Mouse (Mus musculus): ENCODE measurements at regions not wholly inside any gene's neighbourhood (a gene's known extent, or its start where the extent isn't known, plus 50 kb on each side); places are given as distances from the start of the nearest gene placed in this dataset.
"Not testable (repeated sequence)": the region's sequence is repeated elsewhere in the genome, so short reads cannot be mapped to it uniquely, and the experiment has no call there.

DNA sequence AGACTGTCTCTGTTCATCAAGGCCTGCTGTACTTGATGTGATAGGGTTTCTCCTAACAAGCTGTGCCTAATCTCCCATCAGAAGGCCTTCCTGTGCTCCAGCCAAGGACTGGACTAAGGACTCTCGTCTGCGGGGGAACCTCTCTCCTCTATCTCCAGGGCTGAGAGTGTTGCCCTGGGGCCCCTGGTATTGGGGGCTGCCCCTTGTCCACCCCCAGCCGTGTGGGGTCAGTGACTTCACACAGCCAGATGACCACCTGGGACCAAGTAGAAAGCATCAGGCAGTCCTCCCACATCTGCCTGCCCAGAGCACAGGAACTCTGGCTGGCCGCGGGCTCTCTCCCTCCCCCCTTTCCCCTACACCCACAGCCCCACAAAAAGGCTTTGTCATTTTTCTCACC lies 651.5 kb upstream of the Kif2b start:
- ATAC-seq (ENCODE audit: low FRiP score) (no peak), DNase-seq (ENCODE audit: low spot score) (no peak)
- no peak for TF ChIP-seq CTCF (IDR thresholded peaks at IDR 0.05)
- Histone ChIP-seq H3K4me1 (ENCODE audit: insufficient read depth, low read length) (no peaks in the 10 kb centered on the region), H3K9ac (replicated peaks; ENCODE audit: low read length, poor library complexity, severe bottlenecking) (no peak overlapping the region), H3K36me3 (ENCODE audit: insufficient read depth, low read length) (no peaks in the 10 kb centered on the region), H3K4me3 (ENCODE audit: low read depth, low read length) (no peak overlapping the region), H3K27me3 (ENCODE audit: insufficient read depth, low read length) (no peaks in the 10 kb centered on the region), H3K27ac (ENCODE audit: low read depth, low read length) (no peak overlapping the region), H3K9me3 (ENCODE audit: low read length) (no peaks in the 10 kb centered on the region), H3K4me2 (ENCODE audit: low read depth, low read length, poor library complexity, severe bottlenecking) (no peak overlapping the region)
- WGBS, result 73% methylated on average over 5 of the region's 5 CpGs

DNA sequence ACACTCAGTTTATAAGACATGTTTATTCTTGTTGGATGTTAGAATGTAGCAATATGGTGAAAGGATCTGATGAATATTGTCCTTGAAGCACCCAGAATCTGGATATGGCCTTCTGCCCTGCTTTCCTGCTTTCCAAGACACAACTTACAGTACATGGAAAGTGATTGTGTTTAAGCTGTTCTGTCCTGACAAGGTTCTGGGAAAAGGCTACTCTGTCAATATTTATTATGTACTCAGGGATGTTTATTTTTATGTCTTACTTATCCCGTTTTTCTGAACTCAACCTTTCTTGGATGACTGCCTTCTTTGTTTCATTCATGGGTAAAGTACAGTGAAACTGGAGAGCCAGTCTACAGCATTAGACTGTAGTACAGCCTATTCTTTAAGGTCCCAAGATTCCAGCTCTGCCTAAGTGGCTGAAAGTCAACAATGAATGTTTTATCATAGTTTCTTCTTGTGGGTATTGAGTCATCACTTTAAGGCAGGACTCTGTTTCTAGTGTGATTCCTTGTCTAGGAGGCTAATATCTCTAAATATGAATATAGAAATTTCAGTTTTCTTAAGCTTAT lies 631.7 kb upstream of the Kif2b start:
- no peaks in the 10 kb centered on the region for H3K9me3 ChIP-seq (ENCODE audit: low read length)
- ATAC-seq (ENCODE audit: low FRiP score), result no peak
- no peak overlapping the region for H3K9ac ChIP-seq (replicated peaks; ENCODE audit: low read length, poor library complexity, severe bottlenecking)
- no peak overlapping the region for H3K4me3 ChIP-seq (ENCODE audit: low read depth, low read length)
- H3K36me3 ChIP-seq (ENCODE audit: insufficient read depth, low read length), result no peaks in the 10 kb centered on the region
- no peak for TF ChIP-seq CTCF (IDR thresholded peaks at IDR 0.05)
- H3K27ac ChIP-seq (ENCODE audit: low read depth, low read length), result no peak overlapping the region
- H3K4me2 ChIP-seq (ENCODE audit: low read depth, low read length, poor library complexity, severe bottlenecking), result no peak overlapping the region
- no peaks in the 10 kb centered on the region for H3K27me3 ChIP-seq (ENCODE audit: insufficient read depth, low read length)
- no peaks in the 10 kb centered on the region for H3K4me1 ChIP-seq (ENCODE audit: insufficient read depth, low read length)
- DNase-seq (ENCODE audit: low spot score), result no peak
- 63% methylated on average over 1 of the region's 1 CpGs for WGBS

DNA sequence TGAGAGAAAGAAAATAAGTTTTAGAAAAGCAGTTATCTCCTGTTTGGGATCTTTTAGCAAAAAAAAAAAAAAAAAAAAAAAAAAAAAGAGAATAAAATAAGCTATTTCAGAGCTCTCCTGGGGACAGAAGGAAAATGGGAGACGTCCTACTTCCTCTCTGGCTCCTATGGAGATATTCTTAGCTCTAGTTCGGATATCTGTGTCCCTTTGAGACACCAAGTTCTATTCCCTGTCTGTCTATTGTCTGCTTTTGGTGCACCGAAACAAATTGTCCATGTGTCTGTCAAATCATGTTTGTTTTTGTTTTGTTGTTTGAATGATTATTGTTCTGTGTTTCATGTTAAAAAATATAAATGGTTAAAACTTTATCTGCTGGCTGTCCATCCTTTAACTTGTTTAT lies 601.0 kb upstream of the Kif2b start:
- 68% methylated on average over 3 of the region's 3 CpGs for WGBS
- H3K4me2 ChIP-seq (ENCODE audit: low read depth, low read length, poor library complexity, severe bottlenecking); ATAC-seq (ENCODE audit: low FRiP score); H3K9me3 ChIP-seq (ENCODE audit: low read length); H3K27ac ChIP-seq (ENCODE audit: low read depth, low read length); H3K4me1 ChIP-seq (ENCODE audit: insufficient read depth, low read length); H3K9ac ChIP-seq (replicated peaks; ENCODE audit: low read length, poor library complexity, severe bottlenecking); H3K4me3 ChIP-seq (ENCODE audit: low read depth, low read length); H3K36me3 ChIP-seq (ENCODE audit: insufficient read depth, low read length); H3K27me3 ChIP-seq (ENCODE audit: insufficient read depth, low read length); DNase-seq (ENCODE audit: low spot score): not testable (repeated sequence)

DNA sequence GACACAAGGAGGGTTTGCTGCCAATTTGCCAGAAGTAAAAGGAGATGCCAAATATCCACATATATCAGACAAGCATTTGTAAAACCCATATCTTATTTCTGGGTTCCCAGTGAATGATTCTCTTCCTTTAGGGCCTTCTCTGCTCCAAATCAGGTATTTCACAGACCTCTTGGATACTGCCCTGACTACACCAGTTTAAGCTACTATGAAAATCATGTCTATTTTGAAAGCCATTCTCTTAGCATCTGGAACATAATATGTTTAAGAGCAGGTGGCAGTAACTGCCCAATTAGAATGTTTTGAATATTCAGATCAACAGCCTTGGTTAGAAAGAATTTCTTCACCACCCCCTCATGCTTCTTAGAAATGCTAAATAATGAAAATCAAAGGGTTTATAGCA lies 575.8 kb upstream of the Kif2b start:
- Histone ChIP-seq H3K27ac (ENCODE audit: low read depth, low read length) (no peak overlapping the region), H3K4me2 (ENCODE audit: low read depth, low read length, poor library complexity, severe bottlenecking) (no peak overlapping the region), H3K4me1 (ENCODE audit: insufficient read depth, low read length) (no peaks in the 10 kb centered on the region), H3K27me3 (ENCODE audit: insufficient read depth, low read length) (no peaks in the 10 kb centered on the region), H3K9me3 (ENCODE audit: low read length) (no peaks in the 10 kb centered on the region), H3K9ac (replicated peaks; ENCODE audit: low read length, poor library complexity, severe bottlenecking) (no peak overlapping the region), H3K36me3 (ENCODE audit: insufficient read depth, low read length) (no peaks in the 10 kb centered on the region), H3K4me3 (ENCODE audit: low read depth, low read length) (no peak overlapping the region)
- TF ChIP-seq CTCF (IDR thresholded peaks at IDR 0.05), result no peak
- DNase-seq (ENCODE audit: low spot score), result no peak
- no peak for ATAC-seq (ENCODE audit: low FRiP score)

DNA sequence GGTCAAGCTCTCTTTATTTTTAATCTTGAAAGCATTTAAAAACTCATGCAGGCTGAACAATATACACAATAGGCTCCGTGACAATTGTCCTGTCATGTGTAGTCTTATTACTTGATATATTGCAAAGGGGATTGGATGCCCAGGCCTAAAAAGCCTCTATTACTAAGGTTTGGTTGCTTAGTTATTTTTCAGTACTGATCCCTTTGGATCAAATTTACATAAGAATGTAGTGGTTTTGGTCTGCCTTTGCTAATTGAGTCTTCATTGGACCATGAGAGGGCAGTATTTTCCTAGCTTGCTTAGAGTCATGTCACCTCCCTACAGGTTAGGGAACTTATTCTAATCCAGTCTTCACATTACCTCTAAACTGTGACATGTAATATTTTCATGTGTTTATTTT lies 558.3 kb upstream of the Kif2b start:
- DNase-seq (ENCODE audit: low spot score) (peak; percentile 60), ATAC-seq (ENCODE audit: low FRiP score) (no peak)
- TF ChIP-seq CTCF (IDR thresholded peaks at IDR 0.05), result peak; percentile 69

DNA sequence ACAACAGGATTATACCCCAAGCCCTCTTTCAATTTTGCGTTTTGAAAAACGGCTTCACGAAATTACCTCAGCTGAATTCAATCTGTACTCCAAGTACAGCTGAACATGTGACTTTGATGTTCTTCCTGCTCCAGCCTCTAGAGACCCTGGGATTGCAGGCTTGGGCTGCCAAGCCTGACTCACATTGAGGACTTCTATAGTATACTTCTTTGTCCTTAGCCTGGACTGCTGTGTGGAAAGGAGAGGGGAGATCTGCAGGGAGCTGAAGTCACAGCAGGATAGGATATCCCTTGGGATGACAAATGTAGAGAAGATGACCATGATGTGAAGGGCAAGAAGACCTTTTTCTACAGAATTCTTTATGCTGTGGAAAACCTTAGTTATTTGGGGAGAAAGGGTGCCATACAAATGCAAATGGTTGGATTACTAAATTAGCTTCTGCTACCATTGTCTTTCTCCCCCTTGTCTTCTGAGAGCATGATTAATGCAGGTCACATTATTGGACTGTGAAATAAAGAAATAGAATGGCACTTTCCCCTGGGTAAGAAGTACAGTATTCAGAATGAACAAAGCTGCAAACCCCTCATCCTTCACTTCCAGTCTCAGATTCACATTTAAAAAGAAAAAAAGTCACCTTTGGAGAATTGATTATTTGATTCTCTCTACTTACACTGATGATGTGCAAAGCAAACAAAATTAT lies 557.7 kb upstream of the Kif2b start:
- Histone ChIP-seq H3K27ac (ENCODE audit: low read depth, low read length) (no peak overlapping the region), H3K9me3 (ENCODE audit: low read length) (no peaks in the 10 kb centered on the region), H3K4me3 (ENCODE audit: low read depth, low read length) (no peak overlapping the region), H3K36me3 (ENCODE audit: insufficient read depth, low read length) (no peaks in the 10 kb centered on the region), H3K4me2 (ENCODE audit: low read depth, low read length, poor library complexity, severe bottlenecking) (no peak overlapping the region), H3K4me1 (ENCODE audit: insufficient read depth, low read length) (peaks cover 2% of the 10 kb centered on the region; the same call in 1 of the 2 replicates), H3K27me3 (ENCODE audit: insufficient read depth, low read length) (no peaks in the 10 kb centered on the region), H3K9ac (replicated peaks; ENCODE audit: low read length, poor library complexity, severe bottlenecking) (no peak overlapping the region)
- WGBS, result 10% methylated on average over 3 of the region's 3 CpGs
- ATAC-seq (ENCODE audit: low FRiP score) (no peak), DNase-seq (ENCODE audit: low spot score) (no peak)
- no peak for TF ChIP-seq CTCF (IDR thresholded peaks at IDR 0.05)

More for the DNA sequence above, 558.3 kb upstream of the Kif2b start:
- Histone ChIP-seq H3K9me3 (ENCODE audit: low read length) (no peaks in the 10 kb centered on the region), H3K4me2 (ENCODE audit: low read depth, low read length, poor library complexity, severe bottlenecking) (no peak overlapping the region), H3K9ac (replicated peaks; ENCODE audit: low read length, poor library complexity, severe bottlenecking) (no peak overlapping the region), H3K36me3 (ENCODE audit: insufficient read depth, low read length) (no peaks in the 10 kb centered on the region), H3K4me1 (ENCODE audit: insufficient read depth, low read length) (peaks cover 2% of the 10 kb centered on the region; the same call in 1 of the 2 replicates), H3K27me3 (ENCODE audit: insufficient read depth, low read length) (no peaks in the 10 kb centered on the region), H3K4me3 (ENCODE audit: low read depth, low read length) (no peak overlapping the region), H3K27ac (ENCODE audit: low read depth, low read length) (no peak overlapping the region)
- WGBS, result 16% methylated on average over 1 of the region's 1 CpGs

Data from midbrain, postnatal 0 days (tissue).